Mouse (Mus musculus): ENCODE results near the gene Trafd1. TPM values are rescaled to one million over a fixed set of nuclear protein-coding genes. Genes with fewer than 3 reads are reported as not detected.
"Not testable (repeated sequence)": the region's sequence is repeated elsewhere in the genome, so short reads cannot be mapped to it uniquely, and the experiment has no call there.

Trafd1 gene
- polyA plus RNA-seq, 1 experiment from 2014 or later: 67.1 TPM

GRCm38 (mm10) chr5:121335426-121335825 lies 50.0 kb downstream of the Trafd1 start:
- H3K36me3 ChIP-seq (ENCODE audit: insufficient read depth, low read length): peaks cover 60% of the 10 kb centered on the region
- WGBS: 86% methylated on average over 4 of the region's 4 CpGs
- ATAC-seq (ENCODE audit: low FRiP score, low TSS enrichment): no peak

GRCm38 (mm10) chr5:121334454-121334853 lies 51.0 kb downstream of the Trafd1 start:
- H3K36me3 ChIP-seq (ENCODE audit: insufficient read depth, low read length): peaks cover 56% of the 10 kb centered on the region

More at GRCm38 (mm10) chr5:121335426-121335825, 50.0 kb downstream of the Trafd1 start:
- Histone ChIP-seq H3K27me3 (ENCODE audit: insufficient read depth, low read length) (no peaks in the 10 kb centered on the region), H3K27ac (ENCODE audit: low read length) (no peak overlapping the region), H3K4me1 (ENCODE audit: insufficient read depth, low read length) (no peaks in the 10 kb centered on the region), H3K9ac (replicated peaks; ENCODE audit: low read length) (no peak overlapping the region), H3K9me3 (ENCODE audit: low read length) (no peaks in the 10 kb centered on the region), H3K4me2 (replicated peaks; ENCODE audit: low read depth, low read length) (no peak overlapping the region), H3K4me3 (ENCODE audit: low read length) (no peak overlapping the region)

GRCm38 (mm10) chr5:121333976-121334375 lies 51.5 kb downstream of the Trafd1 start:
- H3K4me1 ChIP-seq (ENCODE audit: insufficient read depth, low read length): no peaks in the 10 kb centered on the region
- peaks cover 56% of the 10 kb centered on the region for H3K36me3 ChIP-seq (ENCODE audit: insufficient read depth, low read length)
- H3K27me3 ChIP-seq (ENCODE audit: insufficient read depth, low read length): no peaks in the 10 kb centered on the region
- 92% methylated on average over 9 of the region's 9 CpGs for WGBS
- ATAC-seq (ENCODE audit: low FRiP score, low TSS enrichment): no peak
- H3K27ac ChIP-seq (ENCODE audit: low read length): no peak overlapping the region
- H3K9me3 ChIP-seq (ENCODE audit: low read length): no peaks in the 10 kb centered on the region
- no peak overlapping the region for H3K4me2 ChIP-seq (replicated peaks; ENCODE audit: low read depth, low read length)
- no peak overlapping the region for H3K4me3 ChIP-seq (ENCODE audit: low read length)
- H3K9ac ChIP-seq (replicated peaks; ENCODE audit: low read length): no peak overlapping the region

More at GRCm38 (mm10) chr5:121334454-121334853, 51.0 kb downstream of the Trafd1 start:
- no peak for ATAC-seq (ENCODE audit: low FRiP score, low TSS enrichment)
- Histone ChIP-seq H3K4me3 (ENCODE audit: low read length) (no peak overlapping the region), H3K27ac (ENCODE audit: low read length) (no peak overlapping the region), H3K4me1 (ENCODE audit: insufficient read depth, low read length) (no peaks in the 10 kb centered on the region), H3K9me3 (ENCODE audit: low read length) (no peaks in the 10 kb centered on the region), H3K27me3 (ENCODE audit: insufficient read depth, low read length) (no peaks in the 10 kb centered on the region), H3K9ac (replicated peaks; ENCODE audit: low read length) (no peak overlapping the region), H3K4me2 (replicated peaks; ENCODE audit: low read depth, low read length) (no peak overlapping the region)
- 59% methylated on average over 5 of the region's 5 CpGs for WGBS

GRCm38 (mm10) chr5:121331731-121332130 lies 53.7 kb downstream of the Trafd1 start:
- Histone ChIP-seq H3K9me3 (ENCODE audit: low read length) (no peaks in the 10 kb centered on the region), H3K4me2 (replicated peaks; ENCODE audit: low read depth, low read length) (no peak overlapping the region), H3K27ac (ENCODE audit: low read length) (no peak overlapping the region), H3K4me3 (ENCODE audit: low read length) (no peak overlapping the region), H3K4me1 (ENCODE audit: insufficient read depth, low read length) (no peaks in the 10 kb centered on the region), H3K9ac (replicated peaks; ENCODE audit: low read length) (no peak overlapping the region), H3K36me3 (ENCODE audit: insufficient read depth, low read length) (peaks cover 56% of the 10 kb centered on the region), H3K27me3 (ENCODE audit: insufficient read depth, low read length) (no peaks in the 10 kb centered on the region)
- no peak for ATAC-seq (ENCODE audit: low FRiP score, low TSS enrichment)
- 94% methylated on average over 10 of the region's 10 CpGs for WGBS

GRCm38 (mm10) chr5:121330154-121330816 lies 55.1 kb downstream of the Trafd1 start:
- not testable (repeated sequence) for H3K27me3 ChIP-seq (ENCODE audit: insufficient read depth, low read length); H3K9ac ChIP-seq (replicated peaks; ENCODE audit: low read length); H3K4me1 ChIP-seq (ENCODE audit: insufficient read depth, low read length); H3K9me3 ChIP-seq (ENCODE audit: low read length)
- peak; percentile 65 for ATAC-seq (ENCODE audit: low FRiP score, low TSS enrichment)
- peaks cover 64% of the 10 kb centered on the region for H3K36me3 ChIP-seq (ENCODE audit: insufficient read depth, low read length)
- H3K27ac ChIP-seq (ENCODE audit: low read length): peak overlapping the region; percentile 35; the same call in 1 of the 2 replicates
- peak overlapping the region; percentile 38; the same call in 1 of the 2 replicates for H3K4me3 ChIP-seq (ENCODE audit: low read length)
- 28% methylated on average over 2 of the region's 19 CpGs for WGBS
- peak overlapping the region; percentile 45; the same call in 1 of the 2 replicates for H3K4me2 ChIP-seq (replicated peaks; ENCODE audit: low read depth, low read length)

- 68% methylated on average over 11 of the region's 11 CpGs for WGBS
- peak; percentile 39; the same call in 1 of the 2 replicates for ATAC-seq (ENCODE audit: low FRiP score, low TSS enrichment)
Measured at GRCm38 (mm10) chr5:121329333-121330058, 55.9 kb downstream of the Trafd1 start.

GRCm38 (mm10) chr5:121326079-121326805 lies 59.2 kb downstream of the Trafd1 start:
- ATAC-seq (ENCODE audit: low FRiP score, low TSS enrichment): no peak

More at GRCm38 (mm10) chr5:121329333-121330058, 55.9 kb downstream of the Trafd1 start:
- Histone ChIP-seq H3K4me1 (ENCODE audit: insufficient read depth, low read length) (no peaks in the 10 kb centered on the region), H3K27me3 (ENCODE audit: insufficient read depth, low read length) (no peaks in the 10 kb centered on the region), H3K4me3 (ENCODE audit: low read length) (peak overlapping the region; percentile 38), H3K4me2 (replicated peaks; ENCODE audit: low read depth, low read length) (peak overlapping the region; percentile 45), H3K27ac (ENCODE audit: low read length) (peak overlapping the region; percentile 74), H3K9ac (replicated peaks; ENCODE audit: low read length) (peak overlapping the region; percentile 54), H3K9me3 (ENCODE audit: low read length) (no peaks in the 10 kb centered on the region), H3K36me3 (ENCODE audit: insufficient read depth, low read length) (peaks cover 60% of the 10 kb centered on the region)

More at GRCm38 (mm10) chr5:121326079-121326805, 59.2 kb downstream of the Trafd1 start:
- H3K36me3 ChIP-seq (ENCODE audit: insufficient read depth, low read length): peaks cover 65% of the 10 kb centered on the region
- no peak overlapping the region for H3K4me2 ChIP-seq (replicated peaks; ENCODE audit: low read depth, low read length)
- no peaks in the 10 kb centered on the region for H3K9me3 ChIP-seq (ENCODE audit: low read length)
- H3K4me3 ChIP-seq (ENCODE audit: low read length): no peak overlapping the region
- H3K4me1 ChIP-seq (ENCODE audit: insufficient read depth, low read length): no peaks in the 10 kb centered on the region
- 91% methylated on average over 14 of the region's 14 CpGs for WGBS
- H3K27ac ChIP-seq (ENCODE audit: low read length): no peak overlapping the region
- H3K27me3 ChIP-seq (ENCODE audit: insufficient read depth, low read length): no peaks in the 10 kb centered on the region
- no peak overlapping the region for H3K9ac ChIP-seq (replicated peaks; ENCODE audit: low read length)

Other genes with a start within 250 kb of the Trafd1 start
- gene Ptpn11, start 194.2 kb downstream of the Trafd1 start, polyA plus RNA-seq (2015; fragmentation: Nextera tagmentation; extraction: Ambion mirVana): 17.0 and 19.1 TPM in 2 replicates
- 575 and 586 TPM in 2 replicates for gene Rpl6, start 181.2 kb downstream of the Trafd1 start, polyA plus RNA-seq (2015; fragmentation: Nextera tagmentation; extraction: Ambion mirVana)
- 3.8 and 4.5 TPM in 2 replicates for gene Hectd4, start 165.4 kb downstream of the Trafd1 start, polyA plus RNA-seq (2015; fragmentation: Nextera tagmentation; extraction: Ambion mirVana)
- gene Naa25, start 12.3 kb upstream of the Trafd1 start, polyA plus RNA-seq (2015; fragmentation: Nextera tagmentation; extraction: Ambion mirVana): 46.5 and 47.5 TPM in 2 replicates
- gene Tmem116, start 66.3 kb upstream of the Trafd1 start, polyA plus RNA-seq (2015; fragmentation: Nextera tagmentation; extraction: Ambion mirVana): 11.5 and 14.0 TPM in 2 replicates
- 203 and 208 TPM in 2 replicates for gene Erp29, start 66.9 kb upstream of the Trafd1 start, polyA plus RNA-seq (2015; fragmentation: Nextera tagmentation; extraction: Ambion mirVana)
- gene Adam1b, start 117.8 kb upstream of the Trafd1 start, polyA plus RNA-seq (2015; fragmentation: Nextera tagmentation; extraction: Ambion mirVana): 0.22 and 0.24 TPM in 2 replicates
- 1.2 and 1.5 TPM in 2 replicates for gene Adam1a, start 159.8 kb upstream of the Trafd1 start, polyA plus RNA-seq (2015; fragmentation: Nextera tagmentation; extraction: Ambion mirVana)
- 0.42 TPM in 1 of 2 replicates, not detected in the other for gene Gm42878, start 159.8 kb upstream of the Trafd1 start, polyA plus RNA-seq (2015; fragmentation: Nextera tagmentation; extraction: Ambion mirVana)
- gene Mapkapk5, start 160.3 kb upstream of the Trafd1 start, polyA plus RNA-seq (2015; fragmentation: Nextera tagmentation; extraction: Ambion mirVana): 50.6 and 51.2 TPM in 2 replicates
- 234 and 274 TPM in 2 replicates for gene Aldh2, start 208.2 kb upstream of the Trafd1 start, polyA plus RNA-seq (2015; fragmentation: Nextera tagmentation; extraction: Ambion mirVana)
- gene Acad12, start 233.3 kb upstream of the Trafd1 start, polyA plus RNA-seq (2015; fragmentation: Nextera tagmentation; extraction: Ambion mirVana): 3.5 and 3.6 TPM in 2 replicates